Mouse (Mus musculus): ENCODE measurements at regions not wholly inside any gene's neighbourhood (a gene's known extent, or its start where the extent isn't known, plus 50 kb on each side); places are given as distances from the start of the nearest gene placed in this dataset.

- Histone ChIP-seq H3K4me1 (ENCODE audit: insufficient read depth, low read depth, low read length) (no peaks in the 10 kb centered on the region), H3K9ac (replicated peaks; ENCODE audit: low read depth) (no peak overlapping the region), H3K9me3 (ENCODE audit: low read length) (no peaks in the 10 kb centered on the region), H3K27me3 (replicated peaks; ENCODE audit: insufficient read depth, low read length) (no peaks in the 10 kb centered on the region), H3K27ac (ENCODE audit: low read length) (peak overlapping the region; percentile 32; the same call in 1 of the 2 replicates), H3K4me3 (ENCODE audit: low read depth, low read length) (no peak overlapping the region), H3K4me2 (replicated peaks; ENCODE audit: low read depth, low read length) (no peak overlapping the region), H3K36me3 (ENCODE audit: insufficient read depth, low read length) (no peaks in the 10 kb centered on the region)
- WGBS, result 40% methylated on average over 5 of the region's 5 CpGs
- DNase-seq (ENCODE audit: low spot score), result no peak
- ATAC-seq, result no peak; the same call in 1 of the 2 replicates
- no peak for TF ChIP-seq EP300 (IDR thresholded peaks at IDR 0.05)
Observed at GRCm38 (mm10) chr14:99806599-99806998, 477.9 kb downstream of the Klf12 start.

GRCm38 (mm10) chr14:99812741-99813485 is 471.6 kb downstream of the Klf12 start:
- Histone ChIP-seq H3K27me3 (replicated peaks; ENCODE audit: insufficient read depth, low read length) (no peaks in the 10 kb centered on the region), H3K9me3 (ENCODE audit: low read length) (no peaks in the 10 kb centered on the region), H3K9ac (replicated peaks; ENCODE audit: low read depth) (no peak overlapping the region), H3K27ac (ENCODE audit: low read length) (no peak overlapping the region), H3K4me3 (ENCODE audit: low read depth, low read length) (no peak overlapping the region), H3K4me2 (replicated peaks; ENCODE audit: low read depth, low read length) (no peak overlapping the region), H3K4me1 (ENCODE audit: insufficient read depth, low read depth, low read length) (no peaks in the 10 kb centered on the region), H3K36me3 (ENCODE audit: insufficient read depth, low read length) (no peaks in the 10 kb centered on the region)
- WGBS, result 33% methylated on average over 6 of the region's 6 CpGs
- ATAC-seq, result no peak
- TF ChIP-seq CTCF (IDR thresholded peaks at IDR 0.05) (no peak), EP300 (IDR thresholded peaks at IDR 0.05) (no peak)
- DNase-seq (ENCODE audit: low spot score), result no peak

All from lung, postnatal 0 days (tissue).